Mouse (Mus musculus) ES-Bruce4 (cell line): ENCODE results near the gene Ptprd.

ENCODE experiments used
- CTCF ChIP-seq: IDR thresholded peaks from one replicate; pipeline ENCODE4 v1.8.1; 2011; ENCODE audit warnings: low read depth, low read length
- EP300 ChIP-seq: IDR thresholded peaks from 2 replicates; pipeline ENCODE4 v1.6.1; 2011; ENCODE audit warnings: low read depth, low read length; ENCODE audit not compliant: insufficient read depth
- POLR2A ChIP-seq: IDR thresholded peaks from one replicate; pipeline ENCODE4 v1.8.1; 2011; ENCODE audit warnings: low read length; ENCODE audit not compliant: insufficient read depth

DNA sequence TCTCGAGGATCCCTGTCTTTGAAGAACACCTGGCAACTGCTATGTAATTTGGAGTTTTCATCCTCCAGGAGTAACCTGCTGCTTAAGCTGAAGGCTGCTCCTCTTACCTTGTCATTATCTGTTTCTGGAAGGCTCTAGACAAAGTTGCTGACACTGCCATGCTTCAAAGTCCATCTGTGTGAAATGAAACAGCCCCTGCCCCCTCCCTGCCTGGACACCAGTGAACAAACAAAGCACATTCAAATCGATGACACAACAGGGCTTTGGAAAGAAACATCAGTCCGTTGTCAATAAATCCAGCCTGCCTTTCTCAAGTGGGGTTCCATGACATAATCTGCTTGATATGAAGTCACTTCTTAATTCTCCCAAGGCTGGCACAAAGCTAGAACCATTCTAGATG, 1867.7 kb downstream of the Ptprd start:
- TF ChIP-seq CTCF: no peak
- TF ChIP-seq POLR2A: no peak
- TF ChIP-seq EP300: no peak
